Mouse (Mus musculus): Measurements from ENCODE around the gene Micu2. TPM values are rescaled to one million over a fixed set of nuclear protein-coding genes. Genes with fewer than 3 reads are reported as not detected.

The Micu2 gene
- polyA plus RNA-seq, 1 experiment from 2014 or later = 51.4 TPM

DNA sequence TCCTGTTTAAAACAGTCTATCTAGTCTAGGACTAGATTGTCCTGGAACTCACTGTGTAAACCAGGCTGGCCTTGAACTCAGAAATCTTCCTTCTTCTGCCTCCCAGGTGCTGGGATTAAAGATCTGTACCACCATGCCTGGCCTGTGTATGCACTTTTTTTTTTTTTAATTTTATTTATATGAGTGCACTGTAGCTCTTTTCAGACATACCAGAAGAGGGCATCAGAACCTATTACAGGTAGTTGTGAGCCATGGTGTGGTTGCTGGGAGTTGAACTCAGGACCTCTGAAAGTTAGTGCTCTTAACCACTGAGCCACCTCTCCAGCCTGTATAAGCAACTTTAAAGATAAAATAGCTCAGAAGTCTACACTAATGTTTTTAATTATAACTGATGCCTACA, 118.0 kb downstream of the Micu2 start:
- Histone ChIP-seq H3K9me3 (ENCODE audit: control insufficient read depth, low read length) (no peaks in the 10 kb centered on the region), H3K4me3 (ENCODE audit: low read depth, low read length) (no peak overlapping the region), H3K27ac (ENCODE audit: low read depth) (no peak overlapping the region), H3K27me3 (replicated peaks; ENCODE audit: control insufficient read depth, insufficient read depth, low read length) (no peaks in the 10 kb centered on the region), H3K9ac (ENCODE audit: low read length) (no peak overlapping the region), H3K4me1 (replicated peaks; ENCODE audit: control insufficient read depth, insufficient read depth, low read length) (no peaks in the 10 kb centered on the region; the same call in 1 of the 2 replicates), H3K4me2 (ENCODE audit: low read length) (no peak overlapping the region), H3K36me3 (ENCODE audit: control insufficient read depth, insufficient read depth, low read length) (no peaks in the 10 kb centered on the region)
- ATAC-seq (replicated peaks; ENCODE audit: low FRiP score, low TSS enrichment, low read depth) (no peak), DNase-seq (ENCODE audit: low spot score) (no peak)

DNA sequence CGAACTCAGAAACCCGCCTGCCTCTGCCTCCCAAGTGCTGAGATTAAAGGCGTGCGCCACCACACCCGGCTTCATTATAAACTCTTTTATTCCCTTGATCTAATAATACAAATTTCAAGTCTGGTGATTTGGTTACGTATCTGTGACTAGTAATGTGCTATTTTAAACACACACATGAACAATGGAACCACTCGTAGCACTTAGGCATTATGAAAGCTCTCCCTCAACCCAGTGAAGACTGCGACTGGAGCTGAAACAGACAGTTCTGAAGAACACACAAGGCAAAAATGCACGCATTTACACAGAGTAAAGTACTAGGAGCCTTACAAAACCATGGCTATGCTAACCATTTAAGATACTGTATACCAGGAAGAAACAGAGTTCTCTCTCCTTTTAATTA, 121.1 kb downstream of the Micu2 start:
- Histone ChIP-seq H3K9ac (ENCODE audit: low read length) (no peak overlapping the region), H3K36me3 (ENCODE audit: control insufficient read depth, insufficient read depth, low read length) (peaks cover 8% of the 10 kb centered on the region)
- 94% methylated on average over 9 of the region's 9 CpGs for WGBS

DNA sequence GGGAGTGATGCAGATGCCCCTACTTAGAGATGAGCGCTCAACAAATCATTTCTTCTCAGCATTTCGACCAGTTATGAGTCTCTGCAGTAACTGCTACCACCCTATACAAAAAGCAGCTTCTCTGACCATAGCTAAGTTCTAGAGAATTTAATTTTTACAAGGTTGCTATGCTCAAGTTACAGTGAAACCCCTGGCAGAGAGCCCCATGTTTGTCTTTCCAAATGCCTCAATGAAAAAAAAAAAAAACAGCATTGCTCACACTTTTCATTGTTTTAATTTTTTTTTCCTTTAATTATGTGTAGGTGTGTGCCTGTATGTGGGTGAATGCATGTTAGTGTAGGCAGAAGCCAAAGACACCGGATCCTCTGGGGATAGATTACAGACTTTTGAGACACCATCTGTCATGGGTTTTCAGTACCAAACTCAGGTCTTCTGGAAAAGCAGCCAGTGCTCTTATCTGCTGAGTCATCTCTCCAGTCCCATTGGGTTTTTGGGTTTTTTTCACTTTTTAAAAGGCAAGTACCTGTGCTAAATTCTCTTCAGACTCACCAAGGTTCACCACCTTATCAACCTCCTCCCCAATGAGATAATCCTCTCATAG, 132.3 kb downstream of the Micu2 start:
- Histone ChIP-seq H3K9me3 (ENCODE audit: control insufficient read depth, low read length) (no peaks in the 10 kb centered on the region), H3K27ac (ENCODE audit: low read depth) (no peak overlapping the region), H3K4me3 (ENCODE audit: low read depth, low read length) (no peak overlapping the region), H3K4me1 (replicated peaks; ENCODE audit: control insufficient read depth, insufficient read depth, low read length) (no peaks in the 10 kb centered on the region), H3K4me2 (ENCODE audit: low read length) (no peak overlapping the region), H3K27me3 (replicated peaks; ENCODE audit: control insufficient read depth, insufficient read depth, low read length) (no peaks in the 10 kb centered on the region), H3K9ac (ENCODE audit: low read length) (no peak overlapping the region), H3K36me3 (ENCODE audit: control insufficient read depth, insufficient read depth, low read length) (peaks cover 41% of the 10 kb centered on the region)
- no peak for DNase-seq (ENCODE audit: low spot score)
- 91% methylated on average over 3 of the region's 3 CpGs for WGBS
- ATAC-seq (replicated peaks; ENCODE audit: low FRiP score, low TSS enrichment, low read depth) = no peak

More for the DNA sequence above, 121.1 kb downstream of the Micu2 start:
- no peak for DNase-seq (ENCODE audit: low spot score)
- no peak overlapping the region for H3K4me2 ChIP-seq (ENCODE audit: low read length)
- H3K27me3 ChIP-seq (replicated peaks; ENCODE audit: control insufficient read depth, insufficient read depth, low read length) = no peaks in the 10 kb centered on the region
- H3K27ac ChIP-seq (ENCODE audit: low read depth) = no peak overlapping the region
- H3K4me1 ChIP-seq (replicated peaks; ENCODE audit: control insufficient read depth, insufficient read depth, low read length) = no peaks in the 10 kb centered on the region; the same call in 1 of the 2 replicates
- no peak for ATAC-seq (replicated peaks; ENCODE audit: low FRiP score, low TSS enrichment, low read depth)
- H3K4me3 ChIP-seq (ENCODE audit: low read depth, low read length) = no peak overlapping the region
- no peaks in the 10 kb centered on the region for H3K9me3 ChIP-seq (ENCODE audit: control insufficient read depth, low read length)

Other genes with a start within 250 kb of the Micu2 start
- gene Lats2, start 240.9 kb downstream of the Micu2 start, polyA plus RNA-seq (2014; fragmentation: Nextera tagmentation; extraction: Ambion mirVana) = 20.5 and 21.7 TPM in 2 replicates
- gene Sap18, start 201.1 kb downstream of the Micu2 start, polyA plus RNA-seq (2014; fragmentation: Nextera tagmentation; extraction: Ambion mirVana) = 18.2 and 31.9 TPM in 2 replicates
- gene Ska3, start 173.1 kb downstream of the Micu2 start, polyA plus RNA-seq (2014; fragmentation: Nextera tagmentation; extraction: Ambion mirVana) = 30.2 and 32.5 TPM in 2 replicates
- 192 and 199 TPM in 2 replicates for gene Mrpl57, start 173.0 kb downstream of the Micu2 start, polyA plus RNA-seq (2014; fragmentation: Nextera tagmentation; extraction: Ambion mirVana)
- gene Zdhhc20, start 109.0 kb downstream of the Micu2 start, polyA plus RNA-seq (2014; fragmentation: Nextera tagmentation; extraction: Ambion mirVana) = 56.9 and 63.6 TPM in 2 replicates
- gene Fgf9, start 71.3 kb upstream of the Micu2 start, polyA plus RNA-seq (2014; fragmentation: Nextera tagmentation; extraction: Ambion mirVana) = 21.1 and 22.1 TPM in 2 replicates

All from intestine, embryonic 14.5 days (tissue).